In the genomic region with DNA sequence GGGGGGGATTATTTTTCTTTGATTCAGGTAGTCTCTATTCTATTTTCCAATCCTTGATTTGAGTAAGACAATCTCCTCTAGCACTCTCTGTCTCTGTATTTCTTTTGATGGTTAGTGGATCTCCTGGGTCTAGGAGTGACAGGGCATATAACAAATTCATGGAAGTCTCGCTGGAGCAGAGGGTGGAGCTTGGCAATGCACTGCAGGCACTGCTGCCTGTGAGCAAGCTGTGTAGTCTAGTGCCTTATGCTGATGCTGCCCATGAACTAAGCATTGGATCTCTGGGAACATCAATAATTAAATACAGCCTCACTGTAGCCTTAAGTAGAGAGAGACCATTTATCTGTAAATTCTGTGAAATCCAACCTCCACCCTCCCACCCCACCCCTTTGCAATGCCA, we compare ENCODE assay signal across 11 mouse cellular contexts. TPM values are rescaled to one million over a fixed set of nuclear protein-coding genes. Genes with fewer than 3 reads are reported as not detected.
A peak's percentile ranks its signal among the peaks of the same experiment; 100 is the strongest.
DNase-seq lines count a peak whose midpoint lies in the region; ATAC-seq and TF ChIP-seq lines count a peak whose summit lies in the region.
"Not testable (repeated sequence)": the region's sequence is repeated elsewhere in the genome, so short reads cannot be mapped to it uniquely, and the experiment has no call there.
"Had no signal": no experiment of that assay in that cellular context is flagged by ENCODE, and none has a peak within 500 bp of the region (broad histone marks: within the 10 kb centered on the region; RNA-seq: fewer than 3 reads in every experiment).

No protein-coding gene starts in this region.

- DNase-seq in forebrain, postnatal 0 days, result not testable (repeated sequence)
- DNase-seq in left cerebral cortex, postnatal 4 days, result peak; percentile 1

- intact Hi-C loops in left cerebral cortex, postnatal 4 days (cut with DNase I), result not testable (repeated sequence)

- H3K9me3 ChIP-seq in forebrain, embryonic 15.5 days; forebrain, postnatal 0 days (ENCODE audit: low read length); midbrain, embryonic 13.5 days; midbrain, embryonic 15.5 days; neural tube, embryonic 13.5 days: not testable (repeated sequence)

- not testable (repeated sequence) for H3K4me2 ChIP-seq in forebrain, embryonic 15.5 days (replicated peaks); forebrain, postnatal 0 days (ENCODE audit: low read depth); midbrain, embryonic 13.5 days (replicated peaks); midbrain, embryonic 15.5 days; neural tube, embryonic 13.5 days

- not testable (repeated sequence) for H3K27me3 ChIP-seq in forebrain, embryonic 15.5 days; forebrain, postnatal 0 days (ENCODE audit: insufficient read depth, low read length); midbrain, embryonic 13.5 days; midbrain, embryonic 15.5 days (replicated peaks); neural tube, embryonic 13.5 days

- not testable (repeated sequence) for TF ChIP-seq CTCF in forebrain, postnatal 0 days (IDR thresholded peaks at IDR 0.05; ENCODE audit: low read depth)

- ATAC-seq in forebrain, embryonic 15.5 days (replicated peaks), result peak; percentile 62; the same call in 1 of the 2 replicates
- peak; percentile 58 for ATAC-seq in forebrain, postnatal 0 days
- ATAC-seq in midbrain, embryonic 13.5 days, result peak; percentile 70; the same call in 1 of the 2 replicates
- ATAC-seq in midbrain, embryonic 15.5 days (replicated peaks), result peak; percentile 70
- ATAC-seq in neural tube, embryonic 13.5 days (ENCODE audit: low read depth), result 0 out of 2 replicates have a peak, but pooled peaks have one; percentile 32

- not testable (repeated sequence) for H3K36me3 ChIP-seq in forebrain, embryonic 15.5 days; forebrain, postnatal 0 days (ENCODE audit: insufficient read depth); midbrain, embryonic 13.5 days; midbrain, embryonic 15.5 days (replicated peaks); neural tube, embryonic 13.5 days

- not testable (repeated sequence) for H3K9ac ChIP-seq in forebrain, embryonic 15.5 days (replicated peaks); forebrain, postnatal 0 days; midbrain, embryonic 13.5 days (replicated peaks); midbrain, embryonic 15.5 days; neural tube, embryonic 13.5 days

- not testable (repeated sequence) for H3K27ac ChIP-seq in forebrain, embryonic 15.5 days (replicated peaks); forebrain, postnatal 0 days (ENCODE audit: low read depth, low read length); midbrain, embryonic 13.5 days; midbrain, embryonic 15.5 days; neural tube, embryonic 13.5 days (replicated peaks)

- WGBS in forebrain, embryonic 15.5 days, result 35% methylated on average over 1 of the region's 1 CpGs
- WGBS in forebrain, postnatal 0 days, result 25% methylated on average over 1 of the region's 1 CpGs
- WGBS in midbrain, embryonic 13.5 days, result 33% methylated on average over 1 of the region's 1 CpGs
- 47% methylated on average over 1 of the region's 1 CpGs for WGBS in midbrain, embryonic 15.5 days
- WGBS in neural tube, embryonic 13.5 days, result 20% methylated on average over 1 of the region's 1 CpGs

- not testable (repeated sequence) for H3K4me1 ChIP-seq in forebrain, embryonic 15.5 days; forebrain, postnatal 0 days (ENCODE audit: insufficient read depth); midbrain, embryonic 13.5 days (replicated peaks); midbrain, embryonic 15.5 days; neural tube, embryonic 13.5 days (replicated peaks)

- H3K4me3 ChIP-seq in forebrain, embryonic 15.5 days; forebrain, postnatal 0 days (ENCODE audit: low read depth, low read length); midbrain, embryonic 13.5 days (replicated peaks); midbrain, embryonic 15.5 days; neural tube, embryonic 13.5 days: not testable (repeated sequence)

RNA-seq across cellular contexts. Expression of gene Raet1d, which starts 36.3 kb away (rescaled TPM):
- polyA plus RNA-seq in forebrain, embryonic 15.5 days (2015; fragmentation: Nextera tagmentation; extraction: Ambion mirVana), result 3.0 and 4.1 TPM in 2 replicates
- total RNA-seq in forebrain, postnatal 0 days (2014; rRNA removed), result 0.76 and 0.77 TPM in 2 replicates
- 0.19 and 0.59 TPM in 2 replicates for polyA plus RNA-seq in forebrain, postnatal 0 days (2015; fragmentation: Nextera tagmentation; extraction: Ambion mirVana)
- total RNA-seq in left cerebral cortex, postnatal 4 days (2021), result under 1 TPM in 1 of 2 experiments, not detected in 1; 0.28 TPM
- polyA plus RNA-seq in midbrain, embryonic 13.5 days (2015; fragmentation: Nextera tagmentation; extraction: Ambion mirVana), result 5.5 and 5.9 TPM in 2 replicates
- 1.4 and 2.4 TPM in 2 replicates for polyA plus RNA-seq in midbrain, embryonic 15.5 days (2015; fragmentation: Nextera tagmentation; extraction: Ambion mirVana)
- polyA plus RNA-seq in neural tube, embryonic 13.5 days (2015; fragmentation: Nextera tagmentation; extraction: Ambion mirVana), result 2.6 and 4.4 TPM in 2 replicates
- total RNA-seq: adrenal gland, adult 18-20 months; adrenal gland, adult 8-10 months; adrenal gland, postnatal 36 days; G1E had no signal
- polyA plus RNA-seq: cerebellum, adult 2 months; G1E had no signal
